Mouse (Mus musculus): ENCODE measurements around the gene Fntb. TPM values are rescaled to one million over a fixed set of nuclear protein-coding genes. Genes with fewer than 3 reads are reported as not detected.

Gene Fntb
- polyA plus RNA-seq, 1 experiment, result 32.4 TPM

DNA sequence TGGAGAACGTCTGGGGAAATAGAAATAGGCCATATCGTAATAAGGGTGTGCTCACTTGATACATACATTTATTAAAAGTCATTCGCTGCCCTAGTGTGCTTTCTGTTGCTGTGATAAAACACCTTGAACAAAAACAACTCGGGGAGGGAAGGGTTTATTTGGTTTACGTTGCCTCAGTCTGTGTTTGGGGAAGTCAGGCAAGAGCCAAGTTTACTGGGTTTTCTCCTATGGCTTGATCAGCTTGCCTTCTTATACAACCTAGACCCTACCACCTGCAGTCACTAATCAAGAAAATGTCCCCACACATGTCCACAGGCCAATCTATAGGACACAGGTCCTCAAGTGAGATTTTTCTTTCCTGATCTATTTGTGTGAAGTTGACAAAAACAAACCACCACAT, 6.2 kb downstream of the Fntb start:
- Histone ChIP-seq H3K27ac (ENCODE audit: insufficient read depth, low read length) (no peak overlapping the region), H3K4me3 (ENCODE audit: insufficient read depth, low read length) (no peak overlapping the region), H3K4me1 (ENCODE audit: control insufficient read depth, insufficient read depth, low read length) (no peaks in the 10 kb centered on the region)
- no peak for TF ChIP-seq POLR2A (IDR thresholded peaks at IDR 0.05; ENCODE audit: extremely low read depth, insufficient read depth, low read length)
- TF ChIP-seq CTCF (IDR thresholded peaks at IDR 0.05; ENCODE audit: extremely low read depth, insufficient read depth, low read length), result no peak

DNA sequence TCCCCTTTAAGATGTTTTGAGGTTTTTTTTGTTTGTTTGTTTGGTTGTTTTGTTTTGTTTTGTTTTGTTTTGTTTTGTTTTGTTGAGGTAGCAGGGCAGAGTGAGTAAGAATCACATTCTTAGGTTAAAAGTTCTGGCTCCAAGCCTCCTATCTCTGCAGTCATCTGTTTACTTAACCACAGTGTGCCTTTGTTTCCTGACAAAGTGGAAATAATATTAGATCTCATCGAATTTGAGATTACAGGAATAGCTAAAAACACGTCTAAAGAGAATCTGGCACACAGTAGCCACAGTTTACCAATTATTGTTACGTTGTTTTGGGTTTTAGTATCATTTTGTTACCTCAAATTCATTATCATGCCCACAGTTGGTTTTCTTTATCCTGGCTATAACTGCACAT, 9.3 kb downstream of the Fntb start:
- H3K4me1 ChIP-seq (ENCODE audit: control insufficient read depth, insufficient read depth, low read length), result no peaks in the 10 kb centered on the region
- H3K4me3 ChIP-seq (ENCODE audit: insufficient read depth, low read length), result no peak overlapping the region
- TF ChIP-seq POLR2A (IDR thresholded peaks at IDR 0.05; ENCODE audit: extremely low read depth, insufficient read depth, low read length) (no peak), CTCF (IDR thresholded peaks at IDR 0.05; ENCODE audit: extremely low read depth, insufficient read depth, low read length) (no peak)
- H3K27ac ChIP-seq (ENCODE audit: insufficient read depth, low read length), result no peak overlapping the region

DNA sequence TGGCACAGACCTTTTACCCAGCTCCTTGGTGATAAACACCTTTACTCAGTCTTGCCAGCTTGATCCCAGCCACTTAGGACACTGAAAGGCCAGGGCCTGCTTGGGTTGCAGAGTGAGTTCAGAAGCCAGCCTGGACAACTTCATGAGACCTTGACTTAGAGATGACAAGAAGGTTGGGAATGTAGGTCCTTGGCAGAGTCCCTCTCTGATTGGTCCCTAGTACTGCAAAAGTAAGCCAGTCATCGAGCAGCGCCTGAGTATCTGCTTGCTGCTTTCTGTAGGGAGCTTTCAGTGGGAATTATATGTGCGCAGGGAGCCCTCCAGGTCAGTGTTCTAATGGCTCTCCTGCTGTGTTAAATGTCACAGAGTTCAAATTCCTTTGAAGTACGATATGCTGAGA, 9.7 kb downstream of the Fntb start:
- Histone ChIP-seq H3K4me1 (ENCODE audit: control insufficient read depth, insufficient read depth, low read length) (no peaks in the 10 kb centered on the region), H3K4me3 (ENCODE audit: insufficient read depth, low read length) (no peak overlapping the region), H3K27ac (ENCODE audit: insufficient read depth, low read length) (no peak overlapping the region)
- no peak for TF ChIP-seq POLR2A (IDR thresholded peaks at IDR 0.05; ENCODE audit: extremely low read depth, insufficient read depth, low read length)
- no peak for TF ChIP-seq CTCF (IDR thresholded peaks at IDR 0.05; ENCODE audit: extremely low read depth, insufficient read depth, low read length)

DNA sequence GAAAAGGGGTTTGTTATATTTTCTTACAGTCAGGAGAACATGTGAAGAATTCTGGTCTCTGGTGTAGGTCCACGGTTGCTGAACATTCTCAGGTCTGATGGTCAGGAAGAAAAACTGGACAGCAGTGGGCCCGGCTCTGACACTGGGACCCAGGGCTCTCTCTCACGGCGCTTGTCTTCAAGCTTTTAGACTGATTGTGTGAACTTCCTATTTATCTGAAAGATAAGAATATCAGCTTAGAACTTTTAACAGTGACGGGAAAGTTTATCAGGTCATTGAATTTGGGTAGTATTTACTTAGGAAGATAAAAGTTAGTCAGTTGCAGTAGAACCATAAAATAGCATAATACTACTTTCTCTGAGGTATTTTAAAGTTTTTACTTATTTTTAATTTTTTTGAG, 11.5 kb downstream of the Fntb start:
- TF ChIP-seq CTCF (IDR thresholded peaks at IDR 0.05; ENCODE audit: extremely low read depth, insufficient read depth, low read length) (no peak), POLR2A (IDR thresholded peaks at IDR 0.05; ENCODE audit: extremely low read depth, insufficient read depth, low read length) (no peak)
- Histone ChIP-seq H3K27ac (ENCODE audit: insufficient read depth, low read length) (no peak overlapping the region), H3K4me1 (ENCODE audit: control insufficient read depth, insufficient read depth, low read length) (no peaks in the 10 kb centered on the region), H3K4me3 (ENCODE audit: insufficient read depth, low read length) (no peak overlapping the region)

DNA sequence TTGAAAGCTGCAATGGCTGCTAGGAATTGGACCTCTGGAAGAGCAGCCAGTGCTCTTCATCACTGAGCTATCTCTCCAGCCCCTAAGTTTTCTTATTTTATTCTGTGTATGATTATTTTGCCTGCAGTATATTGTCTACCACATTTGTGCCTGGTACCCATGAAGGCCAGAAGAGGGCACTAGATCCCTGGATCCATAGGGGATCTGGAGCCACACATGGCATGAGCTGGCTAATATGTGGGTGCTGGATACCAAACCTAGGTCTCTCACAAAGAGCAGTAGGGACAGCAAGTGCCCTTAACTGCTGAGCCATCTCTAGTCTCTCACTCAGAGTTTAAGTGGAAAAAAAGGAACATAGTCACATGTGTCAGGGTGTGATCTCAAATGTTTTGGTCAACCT, 12.5 kb downstream of the Fntb start:
- H3K27ac ChIP-seq (ENCODE audit: insufficient read depth, low read length), result no peak overlapping the region
- no peak overlapping the region for H3K4me3 ChIP-seq (ENCODE audit: insufficient read depth, low read length)
- H3K4me1 ChIP-seq (ENCODE audit: control insufficient read depth, insufficient read depth, low read length), result no peaks in the 10 kb centered on the region
- TF ChIP-seq POLR2A (IDR thresholded peaks at IDR 0.05; ENCODE audit: extremely low read depth, insufficient read depth, low read length) (no peak), CTCF (IDR thresholded peaks at IDR 0.05; ENCODE audit: extremely low read depth, insufficient read depth, low read length) (no peak)

DNA sequence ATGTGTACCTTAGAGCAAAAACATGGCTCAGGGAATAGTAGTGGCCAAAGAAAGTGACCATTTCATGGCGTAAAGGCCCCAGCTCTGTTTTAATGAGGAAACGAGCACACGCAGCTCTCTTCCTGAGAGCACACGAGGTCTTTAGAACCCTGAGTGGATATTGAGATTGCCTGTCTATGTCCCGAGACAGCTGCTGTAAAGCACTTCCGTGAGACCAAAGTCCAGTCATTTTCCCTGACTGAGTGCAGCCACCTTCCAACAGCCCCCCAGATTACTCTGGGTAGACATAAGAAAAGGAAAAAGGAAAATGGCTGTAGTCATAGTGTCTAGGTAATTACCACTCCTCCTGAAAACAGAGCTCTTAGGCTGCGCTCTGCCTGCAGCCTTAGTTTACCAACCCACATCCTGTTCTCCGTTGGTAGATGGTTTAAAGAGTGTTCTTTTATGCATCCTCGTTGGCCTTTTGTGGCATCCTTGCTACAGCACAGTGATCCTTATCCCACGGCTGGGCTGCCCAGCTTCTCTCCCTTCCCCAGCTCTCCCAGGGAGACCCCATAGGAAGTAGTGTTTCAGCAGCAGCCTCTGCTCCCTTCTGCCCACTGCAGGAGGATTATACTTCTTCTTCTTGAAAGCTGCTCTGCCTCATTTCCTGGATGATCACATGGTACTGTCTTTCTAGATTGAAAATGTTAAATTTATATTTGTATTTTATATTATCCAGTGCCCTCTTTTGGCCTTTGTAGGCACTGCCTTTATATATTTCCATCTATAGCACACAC, 13.1 kb downstream of the Fntb start:
- no peak for TF ChIP-seq CTCF (IDR thresholded peaks at IDR 0.05; ENCODE audit: extremely low read depth, insufficient read depth, low read length)
- TF ChIP-seq POLR2A (IDR thresholded peaks at IDR 0.05; ENCODE audit: extremely low read depth, insufficient read depth, low read length), result no peak
- Histone ChIP-seq H3K4me3 (ENCODE audit: insufficient read depth, low read length) (no peak overlapping the region), H3K27ac (ENCODE audit: insufficient read depth, low read length) (no peak overlapping the region), H3K4me1 (ENCODE audit: control insufficient read depth, insufficient read depth, low read length) (no peaks in the 10 kb centered on the region)

DNA sequence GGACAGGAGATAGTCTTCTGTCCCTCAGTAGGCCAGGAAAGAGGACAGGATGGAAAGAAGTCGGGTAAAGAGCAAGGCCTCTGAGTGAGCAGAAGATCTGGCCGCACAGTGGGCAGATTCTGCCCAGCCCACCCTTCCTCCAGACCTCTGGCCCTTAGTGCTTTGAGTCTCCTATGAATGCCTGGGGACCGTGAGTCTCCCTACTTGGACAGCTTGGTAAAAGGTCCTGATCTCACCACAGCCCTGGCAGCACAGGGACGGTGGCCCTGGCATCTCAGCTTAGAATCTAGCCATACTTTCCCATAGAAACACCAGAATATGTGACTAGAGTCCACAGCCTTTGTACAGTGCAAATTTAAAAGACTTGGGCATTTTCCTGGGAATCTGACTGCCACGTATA, 14.6 kb downstream of the Fntb start:
- TF ChIP-seq POLR2A (IDR thresholded peaks at IDR 0.05; ENCODE audit: extremely low read depth, insufficient read depth, low read length) (no peak), CTCF (IDR thresholded peaks at IDR 0.05; ENCODE audit: extremely low read depth, insufficient read depth, low read length) (no peak)

DNA sequence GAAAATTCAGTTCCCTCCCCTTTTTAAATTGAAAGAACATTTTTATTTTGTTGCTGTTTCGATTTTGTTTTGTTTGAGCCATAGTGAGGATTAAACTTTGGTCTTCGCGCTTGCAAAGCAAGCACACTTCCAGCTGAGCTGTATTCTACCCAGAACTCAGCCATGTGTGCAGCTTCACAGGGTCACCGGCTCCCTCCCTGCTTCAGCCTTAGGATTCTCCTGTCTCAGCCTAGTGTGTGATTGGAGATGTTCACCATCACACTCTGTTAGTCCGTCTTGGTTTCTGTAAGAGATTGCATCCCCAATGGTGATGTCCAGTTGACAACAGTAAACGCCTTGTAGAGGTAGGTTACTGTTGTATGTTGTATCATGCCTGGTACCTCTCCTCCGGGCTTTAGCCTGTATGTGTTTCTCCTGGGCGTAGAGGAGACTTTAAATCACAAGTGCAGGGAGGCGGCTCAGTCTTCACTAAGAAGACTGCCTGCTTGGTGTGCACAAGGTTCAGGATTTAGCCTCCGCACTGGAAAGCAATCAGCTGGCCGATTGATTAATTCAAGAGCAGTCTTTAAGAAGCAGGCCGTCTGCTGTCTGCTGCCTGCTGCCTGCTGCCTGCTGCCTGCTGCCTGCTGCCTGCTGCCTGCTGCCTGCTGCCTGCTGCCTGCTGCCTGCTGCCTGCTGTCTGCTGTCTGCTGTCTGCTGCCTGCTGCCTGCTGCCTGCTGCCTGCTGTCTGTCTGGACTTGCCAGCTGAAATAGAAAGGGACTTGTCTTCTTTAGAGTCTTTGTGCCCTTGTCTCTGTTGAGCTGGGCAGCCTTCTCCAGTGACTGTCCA, 15.5 kb downstream of the Fntb start:
- no peak for TF ChIP-seq CTCF (IDR thresholded peaks at IDR 0.05; ENCODE audit: extremely low read depth, insufficient read depth, low read length)
- Histone ChIP-seq H3K27ac (ENCODE audit: insufficient read depth, low read length) (no peak overlapping the region), H3K4me3 (ENCODE audit: insufficient read depth, low read length) (no peak overlapping the region), H3K4me1 (ENCODE audit: control insufficient read depth, insufficient read depth, low read length) (no peaks in the 10 kb centered on the region)

More for the DNA sequence above, 14.6 kb downstream of the Fntb start:
- Histone ChIP-seq H3K4me1 (ENCODE audit: control insufficient read depth, insufficient read depth, low read length) (no peaks in the 10 kb centered on the region), H3K4me3 (ENCODE audit: insufficient read depth, low read length) (no peak overlapping the region), H3K27ac (ENCODE audit: insufficient read depth, low read length) (no peak overlapping the region)

DNA sequence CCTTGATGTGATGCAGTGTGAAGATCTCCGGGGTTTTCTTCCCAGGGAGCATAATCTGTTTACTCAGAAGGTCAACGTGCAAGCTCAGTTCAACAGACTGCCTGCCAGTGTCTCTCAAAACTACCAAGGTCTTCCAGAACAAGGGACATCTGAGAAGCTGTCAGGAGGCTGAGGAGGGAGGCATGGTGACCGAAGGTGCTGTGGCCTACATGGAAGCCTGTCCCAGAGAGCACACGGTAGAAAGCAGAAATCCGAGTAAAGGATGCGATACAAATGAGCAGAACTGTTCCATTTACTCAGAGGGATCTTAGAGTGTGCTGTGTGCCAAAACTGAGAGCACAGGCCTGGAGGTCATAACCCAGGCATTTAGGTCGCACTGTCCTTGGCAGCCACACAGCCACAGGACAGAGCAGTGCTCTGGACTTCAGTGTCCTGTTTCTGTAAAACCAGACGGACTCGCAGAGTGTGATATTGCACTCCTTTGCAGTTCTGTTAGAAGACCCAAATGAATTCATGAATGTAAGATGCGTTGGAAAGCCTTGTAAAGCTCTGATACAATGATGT, 18.7 kb downstream of the Fntb start:
- H3K4me1 ChIP-seq (ENCODE audit: control insufficient read depth, insufficient read depth, low read length), result no peaks in the 10 kb centered on the region
- no peak for TF ChIP-seq CTCF (IDR thresholded peaks at IDR 0.05; ENCODE audit: extremely low read depth, insufficient read depth, low read length)
- no peak overlapping the region for H3K27ac ChIP-seq (ENCODE audit: insufficient read depth, low read length)
- H3K4me3 ChIP-seq (ENCODE audit: insufficient read depth, low read length), result no peak overlapping the region
